Mouse (Mus musculus): ENCODE results near the gene Nrp1. TPM values are rescaled to one million over a fixed set of nuclear protein-coding genes. Genes with fewer than 3 reads are reported as not detected.

The Nrp1 gene
- total RNA-seq (2023) = 4.0 TPM

DNA sequence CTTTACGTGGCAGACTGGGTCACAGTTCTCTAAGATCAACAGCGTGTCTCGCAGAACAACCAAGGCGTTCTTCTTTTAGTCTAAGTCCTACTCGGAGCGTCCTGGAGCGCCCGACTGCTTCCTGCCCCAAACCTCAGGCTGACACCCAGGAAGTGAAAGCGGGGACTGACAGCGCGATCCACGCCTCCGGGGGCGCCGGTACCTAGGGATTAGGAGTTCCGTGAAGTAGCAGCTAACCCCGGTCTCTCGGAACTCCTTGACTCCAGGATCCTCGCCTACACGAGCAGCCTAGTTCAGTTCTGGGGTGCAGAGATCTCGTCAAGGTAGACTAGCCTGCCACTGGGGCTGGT lies at the start of gene Nrp1:
Gene Nrp1, plus strand, starts transcription at position 199 of the 350 bp plus-strand sequence.

